Mouse (Mus musculus): ENCODE data around the gene Bpifb3. TPM values are rescaled to one million over a fixed set of nuclear protein-coding genes. Genes with fewer than 3 reads are reported as not detected.

Bpifb3 gene
- total RNA-seq (2015; ENCODE audit: low replicate concordance): not detected in 2 replicates
- not detected in 2 replicates for total RNA-seq (2017; ENCODE audit: low replicate concordance)

DNA sequence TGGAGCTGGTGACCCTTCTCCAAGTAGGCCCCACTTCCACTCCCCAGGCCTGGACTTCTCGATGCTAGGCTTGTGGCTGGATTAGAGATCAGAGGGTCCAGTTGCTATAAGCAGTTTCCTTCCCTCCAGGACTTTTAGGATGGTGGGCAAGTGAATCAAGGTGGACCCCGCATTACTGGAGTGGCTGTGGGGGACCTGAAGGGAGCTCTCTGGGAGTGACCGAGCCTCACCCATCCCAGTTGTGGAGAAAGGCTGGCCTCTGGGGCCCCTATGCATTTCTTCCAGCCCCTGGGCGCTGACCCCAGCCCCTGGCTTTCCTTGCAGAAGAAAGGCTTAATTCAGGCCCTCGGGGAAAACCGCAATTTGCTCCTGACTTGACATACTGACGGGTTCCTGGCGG is at the start of gene Bpifb3:
Gene Bpifb3, plus strand, starts transcription at position 301 of the 400 bp plus-strand sequence.
- no peak for ATAC-seq (replicated peaks; ENCODE audit: low FRiP score, poor library complexity, severe bottlenecking)

DNA sequence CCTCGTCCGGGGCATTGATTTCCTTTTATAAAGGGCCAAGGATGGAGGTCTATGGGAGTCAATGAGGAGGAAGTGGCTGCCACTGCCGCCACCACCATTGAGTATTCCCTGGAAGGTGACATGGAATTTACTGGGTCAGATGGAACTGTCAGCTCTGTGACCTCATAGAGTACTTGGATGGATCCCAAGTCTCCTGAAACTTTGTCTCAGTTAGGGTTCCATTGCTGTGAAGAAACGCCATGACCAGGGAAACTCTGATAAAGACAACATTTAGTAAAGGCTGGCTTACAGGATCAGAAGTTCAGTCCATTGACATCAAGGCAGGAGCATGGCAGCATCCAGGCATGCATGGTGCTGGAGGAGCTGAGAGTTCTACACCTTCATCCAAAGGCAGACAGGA is 47.0 kb upstream of the Bpifb3 start, which contains the start of gene Sun5:
Gene Sun5, minus strand, starts transcription at position 101 of the 400 bp plus-strand sequence.
- no peak for ATAC-seq (replicated peaks; ENCODE audit: low FRiP score, poor library complexity, severe bottlenecking)

GRCm38 (mm10) chr2:153874745-153875144 is 43.3 kb upstream of the Bpifb3 start, which contains the start of gene Bpifb2:
Bpifb2 (plus strand) TSS chr2:153875045.
- no peak for ATAC-seq (replicated peaks; ENCODE audit: low FRiP score, poor library complexity, severe bottlenecking)

- no peak for ATAC-seq (replicated peaks; ENCODE audit: low FRiP score, poor library complexity, severe bottlenecking)
Measured at GRCm38 (mm10) chr2:153899111-153899510, 18.9 kb upstream of the Bpifb3 start.

DNA sequence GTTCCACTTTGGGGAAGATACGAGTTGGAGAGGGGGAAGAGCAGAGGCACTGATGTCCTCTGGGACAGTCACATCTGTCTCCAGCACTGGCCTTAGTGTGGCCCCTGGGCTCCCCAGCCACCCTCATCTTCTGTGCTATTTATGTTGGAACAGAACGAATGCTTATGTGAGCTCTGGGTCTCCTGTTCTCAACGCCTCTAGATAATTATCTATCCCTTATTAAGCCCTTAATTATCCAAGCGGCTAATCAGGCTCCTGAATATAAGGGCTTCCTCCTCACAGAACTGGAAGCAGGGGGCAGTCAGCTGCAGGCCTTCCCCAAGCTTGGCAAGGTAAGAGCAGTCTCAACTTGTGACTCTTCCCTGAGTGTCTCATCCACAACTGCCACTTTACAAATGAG is 17.9 kb upstream of the Bpifb3 start, which contains the start of gene Bpifb6:
Gene Bpifb6, plus strand, starts transcription at position 301 of the 400 bp plus-strand sequence.
- ATAC-seq (replicated peaks; ENCODE audit: low FRiP score, poor library complexity, severe bottlenecking): no peak

DNA sequence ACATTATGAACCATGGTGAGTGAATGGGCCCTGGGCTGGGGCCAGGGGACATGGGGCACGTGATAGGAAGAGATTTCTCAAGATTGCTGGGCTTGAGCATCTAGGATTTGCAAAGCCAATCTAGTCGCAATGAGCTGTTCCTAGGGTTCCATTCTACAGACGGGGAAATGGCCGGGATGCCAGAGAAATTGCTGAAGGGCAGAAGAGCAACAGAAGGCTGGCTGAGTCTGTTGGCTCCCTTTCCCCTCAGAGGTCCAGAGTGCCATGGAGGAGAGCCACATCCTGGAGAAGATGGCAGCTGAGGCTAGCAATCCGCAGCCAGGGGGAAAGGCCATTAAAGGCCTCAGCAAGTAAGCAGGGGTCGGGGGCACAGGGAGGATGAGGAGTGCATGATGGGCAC is 15.3 kb upstream of the Bpifb3 start:
- ATAC-seq (replicated peaks; ENCODE audit: low FRiP score, poor library complexity, severe bottlenecking): no peak

GRCm38 (mm10) chr2:153906626-153907025 is 11.4 kb upstream of the Bpifb3 start:
- no peak for ATAC-seq (replicated peaks; ENCODE audit: low FRiP score, poor library complexity, severe bottlenecking)

DNA sequence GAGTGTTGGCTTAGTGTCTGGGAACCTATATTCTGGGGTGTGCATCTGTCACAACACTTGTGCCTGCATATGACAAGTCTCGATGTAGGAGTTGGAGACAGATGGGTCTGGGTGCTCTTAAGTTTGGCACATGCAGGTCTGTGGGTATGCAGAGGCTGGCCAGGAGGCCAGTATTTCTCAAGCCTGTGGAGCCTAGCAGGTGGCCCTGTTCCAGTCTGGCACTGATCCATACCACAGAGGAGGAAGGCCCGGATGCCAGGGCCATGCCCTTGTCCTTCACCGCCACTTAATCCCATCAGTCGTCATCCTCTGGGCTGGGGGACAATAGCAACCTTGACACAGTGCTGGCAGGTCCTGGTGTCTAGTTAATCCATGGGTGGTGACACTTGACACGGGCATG is 3.9 kb upstream of the Bpifb3 start:
- no peak for ATAC-seq (replicated peaks; ENCODE audit: low FRiP score, poor library complexity, severe bottlenecking)

DNA sequence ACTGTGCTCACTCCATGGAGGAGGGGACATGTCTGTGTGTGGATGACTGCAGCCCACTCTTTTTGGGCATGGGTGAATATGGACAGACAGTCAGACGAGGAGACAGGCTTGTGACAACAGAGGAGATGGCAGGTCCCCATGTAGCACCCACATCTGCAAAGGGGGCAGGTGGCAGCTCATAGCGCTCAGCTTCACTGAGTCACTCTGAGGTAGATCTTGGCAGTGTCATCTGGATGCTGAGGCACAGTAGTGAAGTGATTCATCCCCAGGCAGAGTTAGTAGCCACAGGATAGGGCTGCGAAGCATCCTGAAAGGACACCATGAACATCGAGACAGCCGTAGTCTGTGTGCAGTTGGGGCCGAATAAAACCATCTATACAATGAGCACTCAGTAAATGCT is 3.2 kb downstream of the Bpifb3 start:
- no peak for ATAC-seq (replicated peaks; ENCODE audit: low FRiP score, poor library complexity, severe bottlenecking)

DNA sequence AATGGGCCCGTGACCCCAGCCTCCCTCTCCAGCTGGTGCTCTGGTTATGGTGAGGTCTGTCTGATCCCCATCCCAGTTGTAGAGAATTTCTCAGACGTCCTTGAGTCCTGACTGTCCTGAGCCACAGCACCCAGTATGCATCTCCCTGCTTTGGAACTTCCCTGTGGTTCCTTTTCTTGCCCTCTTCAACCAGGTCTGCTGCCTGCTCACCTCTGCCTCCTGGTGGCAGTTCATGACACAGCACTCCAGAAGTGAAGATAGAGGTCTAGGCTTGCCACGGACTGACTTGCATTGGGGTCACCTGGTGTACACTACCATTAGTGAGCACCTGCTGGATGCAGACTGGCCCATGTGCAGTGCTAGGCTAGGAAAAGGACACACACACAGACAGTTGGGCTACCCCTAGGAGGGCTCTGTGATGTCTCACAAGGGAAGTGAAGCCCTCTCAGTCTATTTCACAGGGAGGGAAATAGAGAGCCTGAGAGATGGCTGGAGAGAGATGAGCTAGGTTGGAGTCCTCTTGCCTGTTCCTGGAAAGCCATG is 11.9 kb downstream of the Bpifb3 start:
- ATAC-seq (replicated peaks; ENCODE audit: low FRiP score, poor library complexity, severe bottlenecking): peak; percentile 65; the same call in 1 of the 2 replicates

DNA sequence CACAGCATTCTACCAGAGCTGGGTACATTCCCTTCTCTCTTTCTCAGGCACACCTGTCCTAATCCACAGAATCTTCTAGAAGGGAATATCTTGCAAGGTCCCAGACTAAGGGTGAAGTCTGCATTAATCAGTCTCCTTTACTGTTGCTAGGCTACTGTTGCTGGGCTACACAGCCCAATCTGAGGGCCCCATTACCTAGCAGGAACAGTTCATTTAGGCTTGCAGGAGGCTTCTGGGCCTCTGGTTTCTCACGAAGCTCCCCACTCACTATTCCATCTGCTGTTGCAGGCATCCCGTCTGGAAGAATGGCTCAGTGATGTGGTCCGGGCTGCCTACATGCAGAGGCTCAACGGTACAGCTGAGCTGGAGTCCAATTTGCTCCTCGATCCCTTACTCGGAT is 13.1 kb downstream of the Bpifb3 start:
- ATAC-seq (replicated peaks; ENCODE audit: low FRiP score, poor library complexity, severe bottlenecking): no peak

DNA sequence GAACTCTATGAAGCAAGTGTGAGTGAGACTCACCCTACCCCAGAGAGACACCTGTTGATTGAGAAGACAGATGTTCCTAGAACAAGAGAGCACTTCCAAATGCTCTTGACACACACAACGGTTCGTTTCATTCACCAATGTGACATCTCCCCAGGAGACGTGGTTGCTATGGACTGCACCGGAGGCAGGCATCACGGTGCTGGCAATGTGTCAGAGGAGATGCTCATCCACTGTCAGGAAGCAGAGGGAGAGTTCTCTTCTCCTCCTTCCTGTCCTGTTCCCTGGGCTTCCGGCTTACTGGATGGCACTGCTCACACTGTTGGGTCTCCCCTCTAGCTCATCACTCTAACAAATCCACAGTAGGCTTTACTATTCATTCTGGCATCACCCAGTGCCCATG is 15.3 kb downstream of the Bpifb3 start:
- ATAC-seq (replicated peaks; ENCODE audit: low FRiP score, poor library complexity, severe bottlenecking): no peak

GRCm38 (mm10) chr2:153935348-153935747 is 17.3 kb downstream of the Bpifb3 start:
- ATAC-seq (replicated peaks; ENCODE audit: low FRiP score, poor library complexity, severe bottlenecking): no peak

GRCm38 (mm10) chr2:153937843-153938242 is 19.8 kb downstream of the Bpifb3 start, which contains the start of gene Bpifb4:
Bpifb4 (plus strand) TSS chr2:153938212.
- no peak for ATAC-seq (replicated peaks; ENCODE audit: low FRiP score, poor library complexity, severe bottlenecking)

DNA sequence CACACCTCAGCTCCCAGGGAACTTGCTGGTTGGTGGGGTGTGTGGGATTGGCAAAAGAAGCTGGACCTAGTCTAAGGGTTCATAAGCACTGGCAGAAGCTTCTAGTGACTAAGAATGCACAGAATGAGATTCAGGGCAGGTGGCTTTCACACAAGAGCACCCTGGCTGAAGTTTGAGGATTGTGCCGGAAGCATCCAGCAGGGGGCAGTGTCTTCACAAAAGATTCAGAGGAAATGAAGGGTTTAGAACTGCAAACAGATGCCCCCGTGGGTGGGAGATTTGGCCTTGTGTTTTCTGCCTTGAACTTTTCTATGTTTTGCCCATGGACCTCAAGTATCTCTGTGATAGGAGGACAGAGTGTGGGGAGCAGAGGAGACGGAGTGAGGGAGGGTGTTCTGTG is 25.5 kb downstream of the Bpifb3 start:
- ATAC-seq (replicated peaks; ENCODE audit: low FRiP score, poor library complexity, severe bottlenecking): 0 out of 2 replicates have a peak, but pooled peaks have one; percentile 36

- ATAC-seq (replicated peaks; ENCODE audit: low FRiP score, poor library complexity, severe bottlenecking): no peak
Measured at GRCm38 (mm10) chr2:153944567-153944966, 26.5 kb downstream of the Bpifb3 start.

- ATAC-seq (replicated peaks; ENCODE audit: low FRiP score, poor library complexity, severe bottlenecking): 0 out of 2 replicates have a peak, but pooled peaks have one; percentile 41
Measured at GRCm38 (mm10) chr2:153952897-153953296, 34.9 kb downstream of the Bpifb3 start.

GRCm38 (mm10) chr2:153953836-153954235 is 35.8 kb downstream of the Bpifb3 start:
- ATAC-seq (replicated peaks; ENCODE audit: low FRiP score, poor library complexity, severe bottlenecking): no peak; the same call in 1 of the 2 replicates

GRCm38 (mm10) chr2:153962821-153963331 is 44.8 kb downstream of the Bpifb3 start:
- ATAC-seq (replicated peaks; ENCODE audit: low FRiP score, poor library complexity, severe bottlenecking): no peak

DNA sequence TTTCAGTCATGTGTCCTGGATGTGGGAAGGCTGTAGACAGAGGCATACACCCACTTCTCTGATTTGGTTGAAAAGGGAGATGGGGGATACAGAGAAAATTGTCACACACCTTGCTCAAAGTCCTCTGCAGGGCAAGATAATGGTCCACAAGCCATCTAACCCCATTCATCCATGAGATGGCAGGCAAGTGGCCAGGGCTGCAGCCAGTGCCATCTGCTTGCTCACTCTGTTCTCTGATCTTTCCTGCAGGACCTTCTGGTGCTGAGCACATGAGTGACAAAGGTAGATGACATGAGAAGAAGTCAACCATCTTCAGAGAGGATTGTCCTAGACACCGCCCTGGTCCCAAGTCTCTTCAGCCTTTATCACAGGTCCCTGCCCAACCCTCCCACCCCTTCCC is 45.3 kb downstream of the Bpifb3 start:
- ATAC-seq (replicated peaks; ENCODE audit: low FRiP score, poor library complexity, severe bottlenecking): no peak

GRCm38 (mm10) chr2:153970221-153970620 is 52.2 kb downstream of the Bpifb3 start:
- ATAC-seq (replicated peaks; ENCODE audit: low FRiP score, poor library complexity, severe bottlenecking): no peak

Measured in erythroblast, adult 5-6 weeks (primary cell).